7 mouse cellular contexts compared by ENCODE assay signal in the genomic region with DNA sequence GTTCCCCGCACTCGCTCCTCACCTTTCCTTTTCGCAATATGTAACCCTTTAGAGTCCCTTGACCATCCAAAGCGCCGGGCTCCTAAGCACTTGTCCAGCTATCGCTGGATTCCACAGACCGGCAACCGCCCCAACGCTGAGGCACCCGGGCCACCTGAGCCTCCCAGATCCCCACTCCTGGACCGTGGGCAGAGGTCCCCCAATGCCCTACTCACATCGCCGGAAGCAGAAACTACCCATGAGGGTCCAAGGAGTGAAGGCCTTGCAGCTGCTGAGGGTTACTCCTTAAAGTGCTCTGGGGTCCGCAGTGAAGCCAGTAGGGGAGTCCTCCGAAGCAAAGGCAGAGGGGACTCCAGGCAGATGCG. TPM values are rescaled to one million over a fixed set of nuclear protein-coding genes. Genes with fewer than 3 reads are reported as not detected.
A peak's percentile ranks its signal among the peaks of the same experiment; 100 is the strongest.
DNase-seq lines count a peak whose midpoint lies in the region; ATAC-seq and TF ChIP-seq lines count a peak whose summit lies in the region.

No protein-coding gene starts in this region.

- no peaks in the 10 kb centered on the region for H3K9me3 ChIP-seq in liver, embryonic 11.5 days (ENCODE audit: control insufficient read depth, low read length)
- no peaks in the 10 kb centered on the region for H3K9me3 ChIP-seq in forebrain, embryonic 11.5 days (ENCODE audit: control insufficient read depth, low read length)
- no peaks in the 10 kb centered on the region for H3K9me3 ChIP-seq in intestine, postnatal 0 days (ENCODE audit: control insufficient read depth)
- no peaks in the 10 kb centered on the region for H3K9me3 ChIP-seq in midbrain, embryonic 14.5 days (ENCODE audit: control insufficient read depth, low read length)

- no peak for TF ChIP-seq CTCF in intestine, postnatal 0 days (IDR thresholded peaks at IDR 0.05; ENCODE audit: low read depth)

- no peak overlapping the region for H3K9ac ChIP-seq in liver, embryonic 11.5 days (ENCODE audit: low read depth, low read length)
- peak overlapping the region; percentile 78 for H3K9ac ChIP-seq in forebrain, embryonic 11.5 days (ENCODE audit: low read length)
- H3K9ac ChIP-seq in intestine, postnatal 0 days (ENCODE audit: low read depth, low read length): 0 out of 2 replicates have a peak overlapping the region, but pooled peaks have one; percentile 34
- peak overlapping the region; percentile 96 for H3K9ac ChIP-seq in midbrain, embryonic 14.5 days (replicated peaks; ENCODE audit: low read length)

- peak; percentile 40 for DNase-seq in liver, embryonic 11.5 days (ENCODE audit: low spot score)
- no peak for DNase-seq in liver
- peak; percentile 74 for DNase-seq in forebrain, embryonic 11.5 days (ENCODE audit: low spot score)
- peak; percentile 68 for DNase-seq in midbrain, embryonic 14.5 days
- no peak for DNase-seq in spleen, adult 18-20 months
- DNase-seq in lung, postnatal 36 days: no peak

- H3K36me3 ChIP-seq in liver, embryonic 11.5 days (ENCODE audit: control insufficient read depth, insufficient read depth, low read length): no peaks in the 10 kb centered on the region
- no peaks in the 10 kb centered on the region for H3K36me3 ChIP-seq in forebrain, embryonic 11.5 days (ENCODE audit: control insufficient read depth, insufficient read depth, low read length)
- no peaks in the 10 kb centered on the region for H3K36me3 ChIP-seq in intestine, postnatal 0 days (ENCODE audit: control insufficient read depth, insufficient read depth)
- H3K36me3 ChIP-seq in midbrain, embryonic 14.5 days (ENCODE audit: control insufficient read depth, insufficient read depth, low read length): no peaks in the 10 kb centered on the region

- H3K4me2 ChIP-seq in liver, embryonic 11.5 days: peak overlapping the region; percentile 75
- peak overlapping the region; percentile 97 for H3K4me2 ChIP-seq in forebrain, embryonic 11.5 days (ENCODE audit: low read depth, low read length, severe bottlenecking)
- peak overlapping the region; percentile 90 for H3K4me2 ChIP-seq in intestine, postnatal 0 days (replicated peaks; ENCODE audit: low read depth)
- peak overlapping the region; percentile 82 for H3K4me2 ChIP-seq in midbrain, embryonic 14.5 days (ENCODE audit: low read length)

- 2% methylated on average over 16 of the region's 16 CpGs for WGBS in liver, embryonic 11.5 days
- WGBS in forebrain, embryonic 11.5 days: under 1% methylated on average over 15 of the region's 16 CpGs
- under 1% methylated on average over 16 of the region's 16 CpGs for WGBS in intestine, postnatal 0 days
- WGBS in midbrain, embryonic 14.5 days: 2% methylated on average over 16 of the region's 16 CpGs

- H3K4me3 ChIP-seq in liver, embryonic 11.5 days (ENCODE audit: low read depth, low read length): peak overlapping the region; percentile 52
- peak overlapping the region; percentile 65 for H3K4me3 ChIP-seq in forebrain, embryonic 11.5 days (ENCODE audit: low read depth, low read length)
- H3K4me3 ChIP-seq in intestine, postnatal 0 days (ENCODE audit: low read depth, low read length): peak overlapping the region; percentile 50
- peak overlapping the region; percentile 89 for H3K4me3 ChIP-seq in midbrain, embryonic 14.5 days (replicated peaks; ENCODE audit: low read depth, low read length)

- ATAC-seq in liver, embryonic 11.5 days (replicated peaks; ENCODE audit: low FRiP score): peak; percentile 16; the same call in 1 of the 2 replicates
- ATAC-seq in forebrain, embryonic 11.5 days (replicated peaks; ENCODE audit: low FRiP score): peak; percentile 23
- ATAC-seq in intestine, postnatal 0 days: no peak
- ATAC-seq in midbrain, embryonic 14.5 days (ENCODE audit: low FRiP score, low TSS enrichment): peak; percentile 28

- H3K27me3 ChIP-seq in liver, embryonic 11.5 days (replicated peaks; ENCODE audit: control insufficient read depth, insufficient read depth, low read length): peaks cover 36% of the 10 kb centered on the region
- peaks cover 9% of the 10 kb centered on the region for H3K27me3 ChIP-seq in forebrain, embryonic 11.5 days (ENCODE audit: control insufficient read depth, insufficient read depth, low read length)
- peaks cover 26% of the 10 kb centered on the region for H3K27me3 ChIP-seq in intestine, postnatal 0 days (replicated peaks; ENCODE audit: control insufficient read depth, insufficient read depth, low read length)
- H3K27me3 ChIP-seq in midbrain, embryonic 14.5 days (ENCODE audit: control insufficient read depth, insufficient read depth, low read length): no peaks in the 10 kb centered on the region

- no peak overlapping the region for H3K27ac ChIP-seq in liver, embryonic 11.5 days (ENCODE audit: low read depth, low read length)
- peak overlapping the region; percentile 3; the same call in 1 of the 2 replicates for H3K27ac ChIP-seq in forebrain, embryonic 11.5 days (ENCODE audit: low read depth, low read length)
- no peak overlapping the region for H3K27ac ChIP-seq in intestine, postnatal 0 days (ENCODE audit: low read depth, low read length)
- peak overlapping the region; percentile 94 for H3K27ac ChIP-seq in midbrain, embryonic 14.5 days (replicated peaks; ENCODE audit: low read depth, low read length)

- H3K4me1 ChIP-seq in liver, embryonic 11.5 days (replicated peaks; ENCODE audit: control insufficient read depth, insufficient read depth, low read length): no peaks in the 10 kb centered on the region
- H3K4me1 ChIP-seq in forebrain, embryonic 11.5 days (replicated peaks; ENCODE audit: control insufficient read depth, insufficient read depth, low read length): 0 out of 2 replicates have a peak, but pooled peaks cover 4% of the 10 kb centered on the region
- no peaks in the 10 kb centered on the region; the same call in 1 of the 2 replicates for H3K4me1 ChIP-seq in intestine, postnatal 0 days (replicated peaks; ENCODE audit: control insufficient read depth, insufficient read depth, low read length)
- H3K4me1 ChIP-seq in midbrain, embryonic 14.5 days (ENCODE audit: control insufficient read depth, insufficient read depth, low read length): peaks cover 7% of the 10 kb centered on the region

RNA-seq across cellular contexts. Expression of a gene that starts 1.1 kb away (rescaled TPM):
- polyA plus RNA-seq in liver, embryonic 11.5 days (2014; fragmentation: Nextera tagmentation; extraction: Ambion mirVana): 0.16 and 0.22 TPM in 2 replicates
- 2.6 and 3.2 TPM in 2 replicates for polyA plus RNA-seq in forebrain, embryonic 11.5 days (2014; fragmentation: Nextera tagmentation; extraction: Ambion mirVana)
- polyA plus RNA-seq in intestine, postnatal 0 days (2015; fragmentation: Nextera tagmentation; extraction: Ambion mirVana): 0.10 and 0.13 TPM in 2 replicates
- polyA plus RNA-seq in midbrain, embryonic 14.5 days (2014; fragmentation: Nextera tagmentation; extraction: Ambion mirVana): 13.0 and 13.2 TPM in 2 replicates

Comparison
In these comparisons a context has a peak if more than half of its experiments do, and no peak if none do; other contexts are left out.
1. DNase-seq: peak in liver, embryonic 11.5 days (single experiment), forebrain, embryonic 11.5 days (single experiment) and midbrain, embryonic 14.5 days (single experiment); none in liver (single experiment), spleen, adult 18-20 months (0 of 2) and lung, postnatal 36 days (single experiment).
2. H3K27ac ChIP-seq: peak in forebrain, embryonic 11.5 days (single experiment) and midbrain, embryonic 14.5 days (single experiment); none in liver, embryonic 11.5 days (single experiment) and intestine, postnatal 0 days (single experiment).
3. Peak in every context shown above with its lines, with median percentiles within 50 percentile points of each other: H3K4me2 ChIP-seq and H3K4me3 ChIP-seq.